Mouse (Mus musculus) left cerebral cortex, postnatal 4 days (tissue): ENCODE results near the gene Ubxn11. TPM values are rescaled to one million over a fixed set of nuclear protein-coding genes. Genes with fewer than 3 reads are reported as not detected.

Experiments
- total RNA-seq, 2 experiments: library from RNA; stranded (reverse); gene quantifications; 2 replicates each; pipeline ENCODE4 v1.2.3; 2021

Gene Ubxn11
- total RNA-seq, 2 experiments from 2014 or later: 16.9 to 24.0 TPM

Other genes with a start within 250 kb of the Ubxn11 start
- gene Rps6ka1, start 214.8 kb upstream of the Ubxn11 start, total RNA-seq: 10 to 100 TPM; 16.8 to 18.7 TPM
- gene Hmgn2, start 133.9 kb upstream of the Ubxn11 start, total RNA-seq: 100 to 1,000 TPM; 274 to 291 TPM
- gene Dhdds, start 101.7 kb upstream of the Ubxn11 start, total RNA-seq: 10 to 100 TPM; 49.1 to 57.1 TPM
- gene Lin28a, start 83.7 kb upstream of the Ubxn11 start, total RNA-seq: not detected
- gene Zfp683, start 48.7 kb upstream of the Ubxn11 start, total RNA-seq: not detected
- gene Crybg2, start 41.8 kb upstream of the Ubxn11 start, total RNA-seq: 1 to 10 TPM; 5.8 to 8.5 TPM
- gene Cd52, start 7.5 kb upstream of the Ubxn11 start, total RNA-seq: 1 to 10 TPM; 1.1 to 1.6 TPM
- gene Sh3bgrl3, start 26.2 kb downstream of the Ubxn11 start, total RNA-seq: 100 to 1,000 TPM; 214 to 231 TPM
- 10 to 100 TPM; 11.2 to 17.0 TPM for gene Cep85, start 84.5 kb downstream of the Ubxn11 start, total RNA-seq
- gene Gm7534, start 100.4 kb downstream of the Ubxn11 start, total RNA-seq: not detected
- gene Catsper4, start 124.8 kb downstream of the Ubxn11 start, total RNA-seq: under 1 TPM in 1 of 2 experiments, not detected in 1; 0.34 TPM
- under 1 TPM; 0.22 to 0.36 TPM for gene Cnksr1, start 135.8 kb downstream of the Ubxn11 start, total RNA-seq
- not detected for gene E130218I03Rik, start 141.1 kb downstream of the Ubxn11 start, total RNA-seq
- gene Zfp593, start 143.0 kb downstream of the Ubxn11 start, total RNA-seq: 10 to 100 TPM; 15.4 to 16.5 TPM
- not detected for gene Gm30191, start 144.4 kb downstream of the Ubxn11 start, total RNA-seq
- 1 to 10 TPM; 7.5 to 8.4 TPM for gene Grrp1, start 151.5 kb downstream of the Ubxn11 start, total RNA-seq
- 10 to 100 TPM; 36.9 to 39.7 TPM for gene Pdik1l, start 185.3 kb downstream of the Ubxn11 start, total RNA-seq
- under 1 TPM; 0.44 to 0.46 TPM for gene Trim63, start 212.6 kb downstream of the Ubxn11 start, total RNA-seq
- gene Slc30a2, start 240.6 kb downstream of the Ubxn11 start, total RNA-seq: not detected